ENCODE assay signal across 9 mouse cellular contexts in the genomic region with DNA sequence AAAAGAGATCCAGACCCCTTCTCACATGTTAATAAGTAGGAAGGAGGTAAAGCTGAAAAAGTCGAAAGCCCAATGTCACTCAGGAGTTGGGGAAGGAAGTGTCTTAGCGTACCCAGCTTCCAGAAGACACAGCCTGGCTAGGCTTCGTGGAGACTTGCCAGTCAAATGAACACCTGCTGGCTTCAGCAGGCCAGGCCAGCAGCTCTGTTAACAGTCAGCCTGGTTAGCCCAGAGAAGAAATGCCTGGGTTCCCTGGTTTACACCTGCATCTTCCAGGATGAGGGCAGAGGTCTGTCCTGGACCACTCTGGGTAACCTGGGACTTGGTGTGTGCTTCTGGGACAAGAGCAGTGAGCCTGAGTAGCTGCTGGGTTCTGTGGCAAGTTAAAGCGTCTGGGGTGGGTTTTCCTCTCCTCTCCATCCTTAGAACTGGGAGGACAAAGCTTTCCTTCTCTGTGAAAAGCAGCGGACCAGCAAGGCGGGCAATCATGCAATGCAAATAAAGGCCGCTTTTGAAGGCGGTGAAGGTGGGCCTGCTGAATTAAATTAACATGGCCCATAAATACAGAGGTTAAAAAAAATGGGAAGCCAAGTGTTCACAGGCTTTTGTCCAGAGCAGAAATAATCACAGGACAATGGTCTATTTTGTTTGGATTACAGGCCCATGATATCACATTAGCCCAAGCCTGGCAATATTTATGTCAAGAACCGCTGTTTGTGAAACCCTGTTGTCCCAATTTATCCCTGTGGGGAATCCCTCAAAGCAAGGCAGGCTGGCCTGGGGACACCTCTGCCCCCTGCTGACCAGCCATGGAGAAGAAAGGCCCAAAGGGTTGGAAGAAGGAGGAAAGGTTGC.
DNase-seq lines count a peak whose midpoint lies in the region; ATAC-seq and TF ChIP-seq lines count a peak whose summit lies in the region.
"Had no signal": no experiment of that assay in that cellular context is flagged by ENCODE, and none has a peak within 500 bp of the region (broad histone marks: within the 10 kb centered on the region; RNA-seq: fewer than 3 reads in every experiment).

No protein-coding gene starts in this region.

- peak; percentile 32 for DNase-seq in kidney, adult 18-20 months
- DNase-seq in lung, embryonic 14.5 days = peak; percentile 60
- DNase-seq in thymus, postnatal 14 days = no peak
- DNase-seq in thymus, postnatal 4 days = no peak
- DNase-seq in urinary bladder, postnatal 10 days (ENCODE audit: low spot score) = no peak

- H3K4me3 ChIP-seq in kidney, embryonic 14.5 days (ENCODE audit: low read length) = no peak overlapping the region
- no peak overlapping the region for H3K4me3 ChIP-seq in bone marrow, adult 2 months (replicated peaks; ENCODE audit: control insufficient read depth, low read depth, low read length)
- no peak overlapping the region for H3K4me3 ChIP-seq in forebrain, embryonic 16.5 days (replicated peaks; ENCODE audit: low read length)
- no peak overlapping the region for H3K4me3 ChIP-seq in lung, embryonic 14.5 days (ENCODE audit: low read depth, low read length)
- H3K4me3 ChIP-seq: megakaryocyte, embryonic 14.5 days had no signal

- H3K4me2 ChIP-seq in kidney, embryonic 14.5 days (replicated peaks; ENCODE audit: low read depth, low read length) = no peak overlapping the region
- no peak overlapping the region for H3K4me2 ChIP-seq in forebrain, embryonic 16.5 days (ENCODE audit: low read length)
- H3K4me2 ChIP-seq in lung, embryonic 14.5 days = no peak overlapping the region

- no peaks in the 10 kb centered on the region for H3K36me3 ChIP-seq in kidney, embryonic 14.5 days (ENCODE audit: control insufficient read depth, insufficient read depth, low read length)
- no peaks in the 10 kb centered on the region for H3K36me3 ChIP-seq in forebrain, embryonic 16.5 days (ENCODE audit: control insufficient read depth, insufficient read depth)
- H3K36me3 ChIP-seq in lung, embryonic 14.5 days (ENCODE audit: insufficient read depth) = no peaks in the 10 kb centered on the region

- no peak for ATAC-seq in kidney, embryonic 14.5 days (ENCODE audit: low FRiP score, low TSS enrichment)
- peak; percentile 21; the same call in 1 of the 2 replicates for ATAC-seq in forebrain, embryonic 16.5 days
- no peak for ATAC-seq in lung, embryonic 14.5 days (ENCODE audit: insufficient read depth)

- H3K4me1 ChIP-seq in kidney, embryonic 14.5 days (ENCODE audit: control insufficient read depth, insufficient read depth, low read length) = peaks cover 5% of the 10 kb centered on the region; the same call in 1 of the 2 replicates
- H3K4me1 ChIP-seq in bone marrow, adult 2 months (ENCODE audit: control insufficient read depth, insufficient read depth, low read length) = peaks cover 9% of the 10 kb centered on the region
- H3K4me1 ChIP-seq in forebrain, embryonic 16.5 days (replicated peaks; ENCODE audit: control insufficient read depth, insufficient read depth, low read length) = peaks cover 22% of the 10 kb centered on the region
- H3K4me1 ChIP-seq in lung, embryonic 14.5 days (ENCODE audit: insufficient read depth) = 0 out of 2 replicates have a peak, but pooled peaks cover 7% of the 10 kb centered on the region
- H3K4me1 ChIP-seq: megakaryocyte, embryonic 14.5 days had no signal

- no peaks in the 10 kb centered on the region for H3K27me3 ChIP-seq in kidney, embryonic 14.5 days (ENCODE audit: control insufficient read depth, insufficient read depth, low read length)
- 0 out of 2 replicates have a peak, but pooled peaks cover 6% of the 10 kb centered on the region for H3K27me3 ChIP-seq in forebrain, embryonic 16.5 days (replicated peaks; ENCODE audit: control insufficient read depth, insufficient read depth, low read length)
- H3K27me3 ChIP-seq in lung, embryonic 14.5 days (ENCODE audit: insufficient read depth, low read length) = no peaks in the 10 kb centered on the region

- no peaks in the 10 kb centered on the region for H3K9me3 ChIP-seq in kidney, embryonic 14.5 days (ENCODE audit: control insufficient read depth, low read length)
- H3K9me3 ChIP-seq in forebrain, embryonic 16.5 days (ENCODE audit: control insufficient read depth, low read length) = no peaks in the 10 kb centered on the region
- no peaks in the 10 kb centered on the region for H3K9me3 ChIP-seq in lung, embryonic 14.5 days (ENCODE audit: low read depth, low read length)
- H3K9me3 ChIP-seq: megakaryocyte, embryonic 14.5 days had no signal

- no peak overlapping the region for H3K9ac ChIP-seq in kidney, embryonic 14.5 days (ENCODE audit: low read depth, low read length)
- H3K9ac ChIP-seq in forebrain, embryonic 16.5 days (replicated peaks; ENCODE audit: low read depth, low read length) = no peak overlapping the region
- H3K9ac ChIP-seq in lung, embryonic 14.5 days = no peak overlapping the region

- TF ChIP-seq CTCF in bone marrow, adult 2 months (IDR thresholded peaks at IDR 0.05; ENCODE audit: control insufficient read depth, insufficient read depth, low read length) = no peak
- TF ChIP-seq CTCF in lung, embryonic 14.5 days (IDR thresholded peaks at IDR 0.05; ENCODE audit: low read depth) = peak; percentile 55

- TF ChIP-seq POLR2A in bone marrow, adult 2 months (IDR thresholded peaks at IDR 0.05; ENCODE audit: borderline replicate concordance, control insufficient read depth, low read depth, low read length) = no peak

- H3K27ac ChIP-seq in kidney, embryonic 14.5 days (ENCODE audit: low read depth, low read length) = no peak overlapping the region; the same call in 1 of the 2 replicates
- peak overlapping the region; percentile 69; the same call in 1 of the 2 replicates for H3K27ac ChIP-seq in bone marrow, adult 2 months (ENCODE audit: control insufficient read depth, insufficient read depth, low read depth, low read length, poor library complexity)
- H3K27ac ChIP-seq in forebrain, embryonic 16.5 days (ENCODE audit: low read length) = 0 out of 2 replicates have a peak overlapping the region, but pooled peaks have one; percentile 16
- no peak overlapping the region for H3K27ac ChIP-seq in lung, embryonic 14.5 days (ENCODE audit: low read depth)

- WGBS in kidney, embryonic 14.5 days = 53% methylated on average over 9 of the region's 9 CpGs
- WGBS in bone marrow, adult 2 months = 66% methylated on average over 9 of the region's 9 CpGs
- 8% methylated on average over 9 of the region's 9 CpGs for WGBS in forebrain, embryonic 16.5 days
- WGBS in lung, embryonic 14.5 days = 66% methylated on average over 9 of the region's 9 CpGs

Comparison
In these comparisons a context has a peak if more than half of its experiments do, and no peak if none do; other contexts are left out.
1. DNase-seq: peak in kidney, adult 18-20 months (single experiment) and lung, embryonic 14.5 days (single experiment); none in thymus, postnatal 14 days (single experiment), thymus, postnatal 4 days (single experiment) and urinary bladder, postnatal 10 days (single experiment).
2. H3K27ac ChIP-seq: peak in bone marrow, adult 2 months (single experiment) and forebrain, embryonic 16.5 days (single experiment); none in kidney, embryonic 14.5 days (single experiment) and lung, embryonic 14.5 days (single experiment).